Mouse (Mus musculus) mammary gland, adult 2 months (tissue): ENCODE measurements around the gene Stard3nl. TPM values are rescaled to one million over a fixed set of nuclear protein-coding genes. Genes with fewer than 3 reads are reported as not detected.

Experiments used
- polyA plus RNA-seq: library from polyadenylated mRNA; depleted of rRNA; stranded (reverse); fragments of >200 nt; gene quantifications from 2 replicates; pipeline ENCODE4 v1.2.3, GENCODE M21; 2012; ENCODE audit warnings: low replicate concordance; rRNA removed

The Stard3nl gene
- 11.5 and 28.1 TPM in 2 replicates for polyA plus RNA-seq

DNA sequence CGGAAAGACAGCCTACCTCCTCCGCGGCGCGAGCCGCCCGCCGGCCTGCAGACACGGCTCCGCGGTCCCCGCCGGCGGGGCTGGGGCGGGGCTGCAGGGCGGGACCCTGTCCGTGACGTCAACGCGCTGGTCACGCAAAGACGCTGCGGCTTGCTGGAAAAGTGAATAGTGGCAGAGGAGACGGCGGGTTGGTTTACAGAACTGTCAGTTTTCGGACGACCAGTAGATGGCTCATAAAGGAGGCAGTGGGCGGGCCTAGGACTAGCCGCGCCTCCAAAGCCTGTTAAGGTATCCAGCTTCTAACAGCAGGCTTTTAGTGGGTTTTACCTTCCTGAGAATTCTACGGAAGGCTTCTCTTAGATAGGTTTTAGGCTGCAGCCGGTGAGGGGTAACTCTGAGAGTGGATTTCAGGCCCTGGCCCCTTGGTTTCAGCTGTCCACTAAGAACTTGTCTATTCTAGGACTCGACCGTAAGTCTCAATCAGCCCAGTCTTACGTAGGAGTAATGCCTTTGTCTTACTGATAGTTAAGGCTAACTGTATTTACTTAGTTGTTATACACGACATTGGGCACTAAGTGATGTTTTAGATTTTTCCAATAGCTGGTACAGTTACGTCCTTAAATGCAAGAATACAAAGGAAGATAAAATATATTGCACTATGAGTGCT is at the start of gene Stard3nl:
Gene Stard3nl, minus strand, starts transcription at position 108 of the 667 bp plus-strand sequence.

Other genes with a start within 250 kb of the Stard3nl start
- gene Epdr1, start 224.1 kb upstream of the Stard3nl start, polyA plus RNA-seq: 24.1 and 55.9 TPM in 2 replicates
- 29.6 and 37.8 TPM in 2 replicates for gene Sfrp4, start 227.3 kb upstream of the Stard3nl start, polyA plus RNA-seq